Mouse (Mus musculus) midbrain, embryonic 11.5 days (tissue): Measurements from ENCODE around the gene Tfe3. TPM values are rescaled to one million over a fixed set of nuclear protein-coding genes. Genes with fewer than 3 reads are reported as not detected.

Experiments
- microRNA counts: library from miRNA; unstranded; fragments of <30 nt; microRNA quantifications from one replicate; lab custom pipeline; 2015
- microRNA-seq: library from miRNA; unstranded; fragments of <30 nt; microRNA quantifications from one replicate; pipeline ENCODE4, GENCODE M21; 2017
- polyA plus RNA-seq: library from polyadenylated mRNA; unstranded; fragments of >200 nt; fragmentation: Nextera tagmentation; extraction: Ambion mirVana; gene quantifications from 2 replicates; pipeline ENCODE4 v1.2.1, GENCODE M21; 2014

Gene Tfe3
- polyA plus RNA-seq, 1 experiment from 2014 or later: 20.6 TPM

MicroRNAs encoded within 50 kb of the gene (microRNA counts, 519-probe panel; counts per million panel counts)
- microRNA mmu-miR-1198 (lab: Ali Mortazavi, UCI): 4,386 counts per million, percentile 38 among the panel's probes with 10 or more counts

Small RNA genes within 50 kb of the gene (microRNA-seq; reads per million reads assigned to microRNA genes)
- 56.3 reads per million, percentile 47 among the genes with 10 or more reads in this experiment for gene Mir1198

Other genes starting within 250 kb of the Tfe3 start
- gene Foxp3, start 188.9 kb upstream of the Tfe3 start, polyA plus RNA-seq: 0.04 and 0.30 TPM in 2 replicates
- gene Ppp1r3f, start 188.3 kb upstream of the Tfe3 start, polyA plus RNA-seq: 1.8 and 2.0 TPM in 2 replicates
- 22.8 and 27.2 TPM in 2 replicates for gene Ccdc22, start 157.0 kb upstream of the Tfe3 start, polyA plus RNA-seq
- gene Cacna1f, start 155.5 kb upstream of the Tfe3 start, polyA plus RNA-seq: 0.06 TPM in 1 of 2 replicates, not detected in the other
- gene Syp, start 124.1 kb upstream of the Tfe3 start, polyA plus RNA-seq: 10.3 and 10.9 TPM in 2 replicates
- gene Prickle3, start 105.3 kb upstream of the Tfe3 start, polyA plus RNA-seq: 1.1 and 2.2 TPM in 2 replicates
- 36.3 and 36.9 TPM in 2 replicates for gene Plp2, start 91.2 kb upstream of the Tfe3 start, polyA plus RNA-seq
- not detected in 2 replicates for gene Magix, start 81.3 kb upstream of the Tfe3 start, polyA plus RNA-seq
- gene Gpkow, start 65.4 kb upstream of the Tfe3 start, polyA plus RNA-seq: 42.8 and 44.4 TPM in 2 replicates
- gene Wdr45, start 48.2 kb upstream of the Tfe3 start, polyA plus RNA-seq: 12.8 and 14.1 TPM in 2 replicates
- 0.22 TPM in 1 of 2 replicates, not detected in the other for gene Gm45208, start 40.3 kb upstream of the Tfe3 start, polyA plus RNA-seq
- gene Praf2, start 34.1 kb upstream of the Tfe3 start, polyA plus RNA-seq: 97.5 and 106 TPM in 2 replicates
- 15.8 and 24.1 TPM in 2 replicates for gene Ccdc120, start 11.7 kb upstream of the Tfe3 start, polyA plus RNA-seq
- gene Gripap1, start 27.2 kb downstream of the Tfe3 start, polyA plus RNA-seq: 51.7 and 52.0 TPM in 2 replicates
- gene Kcnd1, start 59.7 kb downstream of the Tfe3 start, polyA plus RNA-seq: 0.86 and 1.1 TPM in 2 replicates
- gene Otud5, start 78.8 kb downstream of the Tfe3 start, polyA plus RNA-seq: 33.9 and 34.8 TPM in 2 replicates
- gene Pim2, start 115.7 kb downstream of the Tfe3 start, polyA plus RNA-seq: 13.2 and 13.3 TPM in 2 replicates
- gene Slc35a2, start 121.5 kb downstream of the Tfe3 start, polyA plus RNA-seq: 10.1 and 11.2 TPM in 2 replicates
- gene Pqbp1, start 136.7 kb downstream of the Tfe3 start, polyA plus RNA-seq: 143 and 160 TPM in 2 replicates
- gene Timm17b, start 136.8 kb downstream of the Tfe3 start, polyA plus RNA-seq: 163 and 179 TPM in 2 replicates
- gene Gm10491, start 145.3 kb downstream of the Tfe3 start, polyA plus RNA-seq: not detected in 2 replicates
- gene Gm10490, start 147.0 kb downstream of the Tfe3 start, polyA plus RNA-seq: not detected in 2 replicates
- 21.9 and 26.9 TPM in 2 replicates for gene Pcsk1n, start 157.3 kb downstream of the Tfe3 start, polyA plus RNA-seq
- not detected in 2 replicates for gene Eras, start 166.0 kb downstream of the Tfe3 start, polyA plus RNA-seq
- 58.4 and 60.4 TPM in 2 replicates for gene Hdac6, start 185.3 kb downstream of the Tfe3 start, polyA plus RNA-seq
- 4.8 and 5.2 TPM in 2 replicates for gene Gata1, start 215.5 kb downstream of the Tfe3 start, polyA plus RNA-seq